Mouse (Mus musculus): Measurements from ENCODE around the gene Synj2. TPM values are rescaled to one million over a fixed set of nuclear protein-coding genes. Genes with fewer than 3 reads are reported as not detected.
A peak's percentile ranks its signal among the peaks of the same experiment; 100 is the strongest.

Synj2 gene
- polyA plus RNA-seq, 1 experiment from 2014 or later, result 0.62 TPM

DNA sequence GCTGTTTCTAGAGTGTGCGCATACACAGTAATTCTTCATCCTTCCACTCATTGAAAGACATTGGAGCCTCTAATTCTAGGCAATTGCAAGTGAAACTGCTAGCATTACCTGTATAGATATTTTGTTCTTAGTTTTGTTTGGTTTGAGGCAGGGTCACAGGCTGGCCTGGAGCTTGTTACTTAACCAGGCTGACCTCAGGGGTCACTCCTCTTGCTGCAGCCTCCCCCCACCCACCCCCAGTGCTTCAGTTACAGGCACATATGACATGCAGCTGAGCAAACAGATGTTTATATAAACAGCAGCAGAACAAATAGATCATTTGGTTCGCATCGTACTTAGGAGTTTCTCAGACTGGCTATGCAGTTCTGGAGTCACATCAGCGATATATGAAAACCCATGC, 28.3 kb upstream of the Synj2 start:
- TF ChIP-seq CTCF (IDR thresholded peaks at IDR 0.05; ENCODE audit: low read depth), result no peak
- TF ChIP-seq EP300 (IDR thresholded peaks at IDR 0.05; ENCODE audit: low read depth), result no peak
- H3K4me1 ChIP-seq (ENCODE audit: insufficient read depth), result no peaks in the 10 kb centered on the region
- H3K4me2 ChIP-seq (ENCODE audit: low read depth, low read length), result no peak overlapping the region
- no peak overlapping the region for H3K9ac ChIP-seq (replicated peaks)
- no peak overlapping the region for H3K27ac ChIP-seq (ENCODE audit: low read depth)
- ATAC-seq (peak; percentile 66), DNase-seq (no peak)
- H3K36me3 ChIP-seq (replicated peaks; ENCODE audit: insufficient read depth, low read length), result peaks cover 26% of the 10 kb centered on the region
- no peaks in the 10 kb centered on the region for H3K27me3 ChIP-seq (ENCODE audit: insufficient read depth, low read length)
- WGBS (ENCODE audit: insufficient replicate concordance), result 72% methylated on average over 4 of the region's 4 CpGs
- no peaks in the 10 kb centered on the region for H3K9me3 ChIP-seq (ENCODE audit: low read length)
- H3K4me3 ChIP-seq (ENCODE audit: low read depth, low read length), result no peak overlapping the region

DNA sequence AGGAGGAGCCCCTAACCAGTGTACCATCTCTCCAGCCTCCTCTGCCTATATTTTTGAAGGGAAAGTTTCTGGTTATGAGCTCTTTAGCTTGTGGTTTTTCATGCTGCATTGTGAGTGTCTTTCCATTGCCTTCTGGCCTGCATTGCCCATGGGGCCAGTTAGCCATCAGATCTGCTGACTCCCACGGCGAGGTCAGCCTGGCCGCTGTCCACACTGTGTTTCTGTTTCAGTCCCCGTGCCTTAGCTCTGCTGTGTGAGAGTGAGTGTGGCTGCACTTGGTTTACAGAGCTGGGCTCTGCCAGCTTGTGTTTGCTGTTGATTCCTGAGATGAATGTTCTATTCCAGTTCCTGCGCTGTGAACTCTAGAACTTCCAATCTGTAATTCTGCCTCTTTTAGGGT, 26.9 kb upstream of the Synj2 start:
- no peaks in the 10 kb centered on the region for H3K9me3 ChIP-seq (ENCODE audit: low read length)
- H3K4me2 ChIP-seq (ENCODE audit: low read depth, low read length), result no peak overlapping the region
- no peak for ATAC-seq
- no peak for TF ChIP-seq EP300 (IDR thresholded peaks at IDR 0.05; ENCODE audit: low read depth)
- TF ChIP-seq CTCF (IDR thresholded peaks at IDR 0.05; ENCODE audit: low read depth), result no peak
- DNase-seq, result no peak
- H3K27me3 ChIP-seq (ENCODE audit: insufficient read depth, low read length), result no peaks in the 10 kb centered on the region
- H3K4me3 ChIP-seq (ENCODE audit: low read depth, low read length), result no peak overlapping the region
- H3K27ac ChIP-seq (ENCODE audit: low read depth), result no peak overlapping the region
- no peaks in the 10 kb centered on the region for H3K4me1 ChIP-seq (ENCODE audit: insufficient read depth)
- 58% methylated on average over 5 of the region's 5 CpGs for WGBS (ENCODE audit: insufficient replicate concordance)
- H3K36me3 ChIP-seq (replicated peaks; ENCODE audit: insufficient read depth, low read length), result peaks cover 28% of the 10 kb centered on the region
- H3K9ac ChIP-seq (replicated peaks), result no peak overlapping the region

DNA sequence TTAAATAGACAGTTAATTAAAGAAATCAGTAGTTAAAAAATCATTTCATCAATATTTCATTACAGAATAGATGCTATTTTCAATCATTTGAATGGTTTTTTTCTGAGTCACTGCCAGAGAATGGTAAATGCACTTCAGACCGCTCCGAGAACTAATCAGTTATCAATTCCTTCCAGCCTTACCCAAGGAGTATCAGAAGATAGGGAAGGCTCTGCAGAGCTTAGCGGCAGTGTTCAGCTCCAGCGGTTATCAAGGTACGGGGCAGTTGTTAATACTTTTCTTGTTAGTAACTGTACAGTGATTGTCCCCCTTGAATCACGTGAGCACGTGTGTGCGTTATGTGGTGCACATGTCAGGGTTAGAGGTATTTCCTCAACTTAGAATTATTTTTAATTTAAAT, 19.1 kb upstream of the Synj2 start:
- Histone ChIP-seq H3K4me2 (ENCODE audit: low read depth, low read length) (no peak overlapping the region), H3K4me1 (ENCODE audit: insufficient read depth) (no peaks in the 10 kb centered on the region), H3K36me3 (replicated peaks; ENCODE audit: insufficient read depth, low read length) (peaks cover 53% of the 10 kb centered on the region), H3K9ac (replicated peaks) (no peak overlapping the region), H3K27ac (ENCODE audit: low read depth) (no peak overlapping the region), H3K27me3 (ENCODE audit: insufficient read depth, low read length) (no peaks in the 10 kb centered on the region), H3K9me3 (ENCODE audit: low read length) (no peaks in the 10 kb centered on the region), H3K4me3 (ENCODE audit: low read depth, low read length) (no peak overlapping the region)
- TF ChIP-seq EP300 (IDR thresholded peaks at IDR 0.05; ENCODE audit: low read depth) (no peak), CTCF (IDR thresholded peaks at IDR 0.05; ENCODE audit: low read depth) (no peak)
- ATAC-seq (no peak), DNase-seq (no peak)
- WGBS (ENCODE audit: insufficient replicate concordance), result 75% methylated on average over 8 of the region's 8 CpGs

DNA sequence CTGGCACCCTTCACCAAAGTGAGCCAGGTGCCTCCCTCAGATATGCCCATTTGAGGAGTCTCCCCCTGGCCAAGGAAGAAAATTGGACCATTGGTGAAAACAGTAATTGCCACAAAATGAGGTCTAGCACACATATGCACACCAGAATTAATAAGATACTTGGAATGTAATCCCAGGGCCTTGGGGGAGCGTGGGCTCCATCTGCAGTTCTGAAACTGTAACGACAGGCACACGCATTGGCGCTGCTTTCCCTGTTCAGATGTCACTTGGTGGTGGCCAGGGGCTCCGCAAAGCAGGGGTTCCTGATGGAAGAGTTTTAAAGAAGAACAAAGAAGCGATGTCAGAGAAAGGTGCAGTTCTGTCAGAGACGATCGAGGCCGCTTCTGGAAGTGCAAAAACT, 17.8 kb upstream of the Synj2 start:
- H3K27me3 ChIP-seq (ENCODE audit: insufficient read depth, low read length), result no peaks in the 10 kb centered on the region
- no peak overlapping the region for H3K4me3 ChIP-seq (ENCODE audit: low read depth, low read length)
- peaks cover 48% of the 10 kb centered on the region for H3K36me3 ChIP-seq (replicated peaks; ENCODE audit: insufficient read depth, low read length)
- no peak for DNase-seq
- 79% methylated on average over 9 of the region's 9 CpGs for WGBS (ENCODE audit: insufficient replicate concordance)
- H3K27ac ChIP-seq (ENCODE audit: low read depth), result no peak overlapping the region
- ATAC-seq, result no peak
- H3K9ac ChIP-seq (replicated peaks), result no peak overlapping the region
- no peaks in the 10 kb centered on the region for H3K9me3 ChIP-seq (ENCODE audit: low read length)
- no peaks in the 10 kb centered on the region for H3K4me1 ChIP-seq (ENCODE audit: insufficient read depth)
- TF ChIP-seq CTCF (IDR thresholded peaks at IDR 0.05; ENCODE audit: low read depth) (peak; percentile 65), EP300 (IDR thresholded peaks at IDR 0.05; ENCODE audit: low read depth) (no peak)
- no peak overlapping the region for H3K4me2 ChIP-seq (ENCODE audit: low read depth, low read length)

DNA sequence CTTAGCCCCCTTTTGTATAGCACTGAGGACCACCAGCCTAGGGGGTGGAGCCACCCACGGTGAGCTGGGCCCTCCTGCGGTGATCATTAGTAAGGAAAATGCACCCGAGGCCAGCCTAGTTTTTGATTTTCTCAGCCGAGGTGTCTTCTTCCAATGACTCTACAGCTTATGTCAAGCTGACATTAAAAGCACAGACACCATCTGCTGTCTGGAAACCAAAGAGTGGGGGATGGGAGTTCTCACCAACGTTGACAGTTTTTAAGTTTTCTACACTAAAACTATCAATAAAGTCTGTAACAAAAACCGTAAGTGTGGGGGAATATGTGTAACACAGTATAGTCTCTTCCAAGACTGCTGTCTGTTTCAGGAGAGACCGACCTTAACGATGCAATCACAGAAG, 16.8 kb upstream of the Synj2 start:
- 82% methylated on average over 8 of the region's 8 CpGs for WGBS (ENCODE audit: insufficient replicate concordance)
- no peak overlapping the region for H3K4me3 ChIP-seq (ENCODE audit: low read depth, low read length)

DNA sequence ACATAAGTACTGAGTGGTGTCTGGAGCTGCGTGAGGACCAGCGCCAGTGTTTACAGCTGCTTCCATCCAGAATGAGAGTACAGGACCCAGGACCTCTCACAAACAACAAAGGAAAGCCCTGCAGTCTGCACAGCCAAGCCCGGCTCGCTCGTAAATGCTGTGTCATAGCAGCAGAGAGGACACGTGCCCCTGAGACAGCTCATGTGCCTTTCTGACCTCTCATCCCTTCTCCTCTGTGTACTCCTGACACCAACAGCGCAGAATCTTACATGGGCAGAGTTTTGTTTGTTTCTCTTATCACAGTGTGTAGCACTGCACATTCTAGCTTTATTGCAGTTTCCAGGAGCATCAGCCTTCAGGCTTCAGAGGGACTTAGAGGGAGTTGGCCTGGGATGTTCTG, 14.4 kb upstream of the Synj2 start:
- H3K4me1 ChIP-seq (ENCODE audit: insufficient read depth), result no peaks in the 10 kb centered on the region
- DNase-seq (no peak), ATAC-seq (peak; percentile 78)
- H3K4me2 ChIP-seq (ENCODE audit: low read depth, low read length), result no peak overlapping the region
- TF ChIP-seq EP300 (IDR thresholded peaks at IDR 0.05; ENCODE audit: low read depth) (no peak), CTCF (IDR thresholded peaks at IDR 0.05; ENCODE audit: low read depth) (no peak)
- peak overlapping the region; percentile 16; the same call in 1 of the 2 replicates for H3K27ac ChIP-seq (ENCODE audit: low read depth)
- peaks cover 38% of the 10 kb centered on the region for H3K36me3 ChIP-seq (replicated peaks; ENCODE audit: insufficient read depth, low read length)
- no peaks in the 10 kb centered on the region for H3K27me3 ChIP-seq (ENCODE audit: insufficient read depth, low read length)
- no peak overlapping the region for H3K9ac ChIP-seq (replicated peaks)
- WGBS (ENCODE audit: insufficient replicate concordance), result 67% methylated on average over 7 of the region's 7 CpGs
- H3K4me3 ChIP-seq (ENCODE audit: low read depth, low read length), result no peak overlapping the region
- H3K9me3 ChIP-seq (ENCODE audit: low read length), result no peaks in the 10 kb centered on the region

More for the DNA sequence above, 16.8 kb upstream of the Synj2 start:
- no peaks in the 10 kb centered on the region for H3K4me1 ChIP-seq (ENCODE audit: insufficient read depth)
- no peak for TF ChIP-seq CTCF (IDR thresholded peaks at IDR 0.05; ENCODE audit: low read depth)
- no peak for TF ChIP-seq EP300 (IDR thresholded peaks at IDR 0.05; ENCODE audit: low read depth)
- no peak overlapping the region for H3K9ac ChIP-seq (replicated peaks)
- H3K9me3 ChIP-seq (ENCODE audit: low read length), result no peaks in the 10 kb centered on the region
- ATAC-seq (no peak), DNase-seq (no peak)
- no peaks in the 10 kb centered on the region for H3K27me3 ChIP-seq (ENCODE audit: insufficient read depth, low read length)
- peaks cover 45% of the 10 kb centered on the region for H3K36me3 ChIP-seq (replicated peaks; ENCODE audit: insufficient read depth, low read length)
- no peak overlapping the region for H3K27ac ChIP-seq (ENCODE audit: low read depth)
- H3K4me2 ChIP-seq (ENCODE audit: low read depth, low read length), result no peak overlapping the region

DNA sequence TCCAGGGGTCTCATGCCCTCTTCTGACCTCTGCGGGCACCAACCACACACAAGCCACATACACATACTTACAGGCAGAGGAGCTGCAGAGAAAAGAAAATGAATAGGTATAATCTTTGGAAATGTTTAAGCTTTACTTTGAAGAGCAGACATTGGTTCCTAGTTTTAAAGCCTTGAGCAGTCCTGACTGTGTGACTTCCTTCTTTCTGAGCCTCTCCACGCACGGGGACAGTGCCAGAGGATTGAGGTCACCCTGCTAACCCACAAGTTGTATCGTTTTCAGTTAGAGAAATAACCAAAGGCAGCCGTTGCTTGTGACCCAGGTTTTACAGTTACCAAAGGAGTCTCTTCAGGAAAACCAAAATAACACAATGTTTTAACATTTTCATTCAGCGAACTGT, 12.0 kb upstream of the Synj2 start:
- H3K9me3 ChIP-seq (ENCODE audit: low read length), result no peaks in the 10 kb centered on the region
- H3K27me3 ChIP-seq (ENCODE audit: insufficient read depth, low read length), result no peaks in the 10 kb centered on the region
- peaks cover 30% of the 10 kb centered on the region for H3K36me3 ChIP-seq (replicated peaks; ENCODE audit: insufficient read depth, low read length)
- ATAC-seq (no peak), DNase-seq (no peak)
- H3K27ac ChIP-seq (ENCODE audit: low read depth), result no peak overlapping the region
- WGBS (ENCODE audit: insufficient replicate concordance), result 52% methylated on average over 6 of the region's 6 CpGs
- H3K4me1 ChIP-seq (ENCODE audit: insufficient read depth), result no peaks in the 10 kb centered on the region
- no peak overlapping the region for H3K9ac ChIP-seq (replicated peaks)
- no peak for TF ChIP-seq CTCF (IDR thresholded peaks at IDR 0.05; ENCODE audit: low read depth)
- TF ChIP-seq EP300 (IDR thresholded peaks at IDR 0.05; ENCODE audit: low read depth), result no peak
- H3K4me3 ChIP-seq (ENCODE audit: low read depth, low read length), result no peak overlapping the region
- H3K4me2 ChIP-seq (ENCODE audit: low read depth, low read length), result no peak overlapping the region
